Mouse (Mus musculus): ENCODE measurements at regions not wholly inside any gene's neighbourhood (a gene's known extent, or its start where the extent isn't known, plus 50 kb on each side); places are given as distances from the start of the nearest gene placed in this dataset.

DNA sequence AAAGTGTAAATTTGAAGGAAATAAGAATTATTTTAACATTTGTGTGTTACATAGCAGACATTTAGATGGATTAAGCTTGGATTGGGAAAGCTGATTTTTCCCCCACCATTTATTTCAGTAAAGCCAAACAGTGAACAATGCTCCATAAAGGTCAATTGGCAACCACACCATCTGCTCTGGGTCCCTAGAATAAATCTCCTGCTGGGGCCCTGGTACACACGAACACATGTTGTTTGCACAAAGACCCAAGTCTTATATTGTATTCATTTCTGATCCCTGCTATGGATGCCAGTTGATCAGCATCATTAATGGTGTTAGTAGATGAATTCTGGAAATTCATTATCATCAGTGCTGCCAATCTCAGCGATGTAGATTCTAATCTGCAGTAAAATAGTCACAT, 1698.0 kb upstream of the Pcdh17 start:
- no peaks in the 10 kb centered on the region for H3K36me3 ChIP-seq
- H3K9me3 ChIP-seq: no peaks in the 10 kb centered on the region
- no peaks in the 10 kb centered on the region for H3K27me3 ChIP-seq
- no peak overlapping the region for H3K4me3 ChIP-seq (replicated peaks)
- ATAC-seq: 0 out of 2 replicates have a peak, but pooled peaks have one; percentile 48
- H3K27ac ChIP-seq: no peak overlapping the region
- no peak overlapping the region for H3K4me2 ChIP-seq (replicated peaks)
- no peaks in the 10 kb centered on the region for H3K4me1 ChIP-seq (replicated peaks)
- 33% methylated on average over 2 of the region's 2 CpGs for WGBS
- no peak overlapping the region for H3K9ac ChIP-seq (replicated peaks)

DNA sequence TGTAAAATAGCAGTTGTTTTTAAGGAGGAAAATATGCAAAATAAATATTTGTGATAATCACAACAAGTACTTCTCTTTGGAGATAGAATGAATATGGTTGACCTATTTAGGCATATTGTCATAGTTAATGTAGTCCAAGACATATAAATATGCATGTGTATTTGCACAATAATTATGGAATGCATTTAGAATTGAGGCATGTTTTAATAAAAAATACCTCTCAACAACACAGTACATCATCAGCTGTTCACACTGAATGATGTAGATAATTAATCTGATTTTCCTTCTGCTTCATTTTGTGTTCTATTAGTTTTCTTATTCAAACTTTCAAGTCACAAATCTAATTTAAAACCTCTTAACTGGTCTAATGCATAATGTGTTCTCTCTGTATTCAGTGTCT, 1685.2 kb upstream of the Pcdh17 start:
- H3K9ac ChIP-seq (replicated peaks): no peak overlapping the region
- H3K36me3 ChIP-seq: no peaks in the 10 kb centered on the region
- H3K27me3 ChIP-seq: no peaks in the 10 kb centered on the region
- no peak overlapping the region for H3K27ac ChIP-seq
- no peak overlapping the region for H3K4me2 ChIP-seq (replicated peaks)
- H3K4me3 ChIP-seq (replicated peaks): no peak overlapping the region
- no peak for ATAC-seq
- no peaks in the 10 kb centered on the region for H3K4me1 ChIP-seq (replicated peaks)
- no peaks in the 10 kb centered on the region for H3K9me3 ChIP-seq

Measured in midbrain, embryonic 13.5 days (tissue).